Mouse (Mus musculus) kidney, embryonic 16.5 days (tissue): ENCODE results near the gene Glis3. TPM values are rescaled to one million over a fixed set of nuclear protein-coding genes. Genes with fewer than 3 reads are reported as not detected.
A peak's percentile ranks its signal among the peaks of the same experiment; 100 is the strongest.

Source experiments
- ATAC-seq: fragments of 200-750 bp; cut with Nextera tagmentation; 2 replicates; pipeline ENCODE4 v1.8.0; 2017; ENCODE audit warnings: moderate TSS enrichment; ENCODE audit not compliant: low FRiP score, low TSS enrichment
- H3K27ac ChIP-seq: fragments of 300-500 bp; sonication (generic); 2 replicates; pipeline ENCODE4 v1.5.1; 2014; ENCODE audit warnings: low read length
- H3K27me3 ChIP-seq: fragments of 300-500 bp; sonication (generic); 2 replicates; pipeline ENCODE4 v1.6.1; 2014; ENCODE audit warnings: low read length, control low read depth, mixed read lengths; ENCODE audit not compliant: insufficient read depth
- H3K36me3 ChIP-seq: fragments of 300-500 bp; sonication (generic); 2 replicates; pipeline ENCODE4 v1.6.1; 2014; ENCODE audit warnings: low read length, control low read depth, mixed read lengths; ENCODE audit not compliant: insufficient read depth
- H3K4me1 ChIP-seq: fragments of 300-500 bp; sonication (generic); 2 replicates; pipeline ENCODE4 v1.6.1; 2014; ENCODE audit warnings: low read length, control low read depth, mixed read lengths; ENCODE audit not compliant: insufficient read depth
- H3K4me2 ChIP-seq: fragments of 300-500 bp; sonication (generic); replicated peaks from 2 replicates; pipeline ENCODE4 v1.6.1; 2014; ENCODE audit warnings: low read depth, low read length
- H3K4me3 ChIP-seq: fragments of 300-500 bp; sonication (generic); 2 replicates; pipeline ENCODE4 v1.5.1; 2014; ENCODE audit warnings: mild to moderate bottlenecking, low read length
- H3K9ac ChIP-seq: fragments of 300-500 bp; sonication (generic); replicated peaks from 2 replicates; pipeline ENCODE4 v1.6.1; 2014; ENCODE audit warnings: low read length
- H3K9me3 ChIP-seq: fragments of 300-500 bp; sonication (generic); 2 replicates; pipeline ENCODE4 v1.6.1; 2016; ENCODE audit warnings: low read length, control low read depth
- WGBS: fragments of 180-500 bp; shearing (Covaris S2); extraction: QIAGEN DNeasy Blood & Tissue Kit; methylation state at CpG from one replicate; pipeline ENCODE4 v1.1.7; 2014; 5-methylcytosine and 5-hydroxymethylcytosine counted together
- polyA plus RNA-seq: library from polyadenylated mRNA; unstranded; fragments of >200 nt; fragmentation: Nextera tagmentation; extraction: Ambion mirVana; gene quantifications from 2 replicates; pipeline ENCODE4 v1.2.1, GENCODE M21; 2015

The Glis3 gene
- polyA plus RNA-seq, 1 experiment from 2014 or later: 9.0 TPM

DNA sequence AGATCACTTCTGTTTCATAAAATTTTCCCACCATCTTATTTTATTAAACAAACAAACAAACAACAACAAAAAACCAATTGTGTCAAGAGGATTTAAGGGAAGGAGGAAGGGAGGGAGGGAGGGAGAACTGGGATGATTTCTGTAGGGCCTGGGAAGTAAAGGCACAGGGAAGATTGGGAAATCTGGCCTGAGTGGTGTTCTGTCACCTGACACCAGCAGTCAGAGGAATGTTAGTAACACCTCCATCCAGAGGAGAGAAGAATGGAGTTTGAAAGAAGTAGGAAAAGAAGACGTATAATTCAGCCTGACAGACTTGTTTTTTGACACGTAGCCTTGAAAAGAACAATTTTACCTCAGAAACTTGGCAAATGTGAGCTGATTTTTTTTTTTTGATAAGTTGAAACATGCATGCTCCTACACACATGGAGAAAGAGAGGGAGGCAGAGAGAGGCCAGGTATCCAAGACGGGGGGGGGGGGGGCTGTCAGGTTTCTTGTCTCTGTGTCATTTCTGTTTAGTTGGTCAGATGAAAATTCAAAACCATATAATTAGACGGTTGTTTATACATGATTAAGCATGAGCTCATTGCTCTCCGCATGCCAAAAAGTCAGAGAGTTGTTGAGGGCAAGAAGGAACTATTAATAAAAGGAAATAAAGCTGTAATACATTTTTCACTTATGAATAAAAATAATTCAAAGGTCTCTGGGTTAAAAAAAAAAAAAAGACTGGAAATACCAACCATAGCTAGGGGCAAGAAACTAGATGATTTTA, 122.1 kb downstream of the Glis3 start:
- H3K4me1 ChIP-seq: peaks cover 44% of the 10 kb centered on the region
- 40% methylated on average over 5 of the region's 5 CpGs for WGBS
- no peak overlapping the region for H3K9ac ChIP-seq
- H3K9me3 ChIP-seq: no peaks in the 10 kb centered on the region
- no peak for ATAC-seq
- H3K36me3 ChIP-seq: no peaks in the 10 kb centered on the region
- no peaks in the 10 kb centered on the region for H3K27me3 ChIP-seq
- no peak overlapping the region for H3K27ac ChIP-seq
- no peak overlapping the region for H3K4me2 ChIP-seq
- H3K4me3 ChIP-seq: no peak overlapping the region

GRCm38 (mm10) chr19:28555181-28555929, 124.5 kb downstream of the Glis3 start:
- H3K9ac ChIP-seq: no peak overlapping the region
- no peak for ATAC-seq
- H3K27ac ChIP-seq: no peak overlapping the region
- H3K4me2 ChIP-seq: no peak overlapping the region
- H3K27me3 ChIP-seq: no peaks in the 10 kb centered on the region
- no peaks in the 10 kb centered on the region for H3K9me3 ChIP-seq
- no peak overlapping the region for H3K4me3 ChIP-seq
- H3K4me1 ChIP-seq: peaks cover 33% of the 10 kb centered on the region
- H3K36me3 ChIP-seq: no peaks in the 10 kb centered on the region
- WGBS: 84% methylated on average over 6 of the region's 6 CpGs

GRCm38 (mm10) chr19:28550611-28551010, 129.3 kb downstream of the Glis3 start:
- no peaks in the 10 kb centered on the region for H3K27me3 ChIP-seq
- 0 out of 2 replicates have a peak overlapping the region, but pooled peaks have one; percentile 31 for H3K27ac ChIP-seq
- no peaks in the 10 kb centered on the region for H3K9me3 ChIP-seq
- peak overlapping the region; percentile 1; the same call in 1 of the 2 replicates for H3K4me2 ChIP-seq
- H3K4me1 ChIP-seq: peaks cover 8% of the 10 kb centered on the region
- no peaks in the 10 kb centered on the region for H3K36me3 ChIP-seq
- 20% methylated on average over 8 of the region's 8 CpGs for WGBS
- peak; percentile 59; the same call in 1 of the 2 replicates for ATAC-seq
- H3K9ac ChIP-seq: no peak overlapping the region
- no peak overlapping the region for H3K4me3 ChIP-seq

DNA sequence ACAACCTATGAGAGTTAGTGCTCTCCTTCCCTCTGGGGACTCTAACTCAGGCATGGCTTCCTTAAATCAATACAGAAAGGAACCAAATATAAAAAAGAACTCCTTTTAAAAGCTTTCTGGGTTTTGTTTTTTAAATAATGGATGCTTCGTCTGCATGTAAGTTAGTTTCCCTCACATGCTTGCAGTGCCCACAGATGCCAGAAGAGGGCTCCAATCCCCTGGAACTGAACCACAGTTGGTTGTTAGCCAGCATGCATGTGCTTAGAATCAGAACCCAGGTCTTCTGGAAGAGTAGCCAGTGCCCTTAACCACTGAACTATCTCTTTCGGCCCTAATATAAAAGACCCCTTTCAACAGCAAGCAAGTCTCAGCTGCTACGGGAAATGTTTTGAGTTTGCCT, 132.9 kb downstream of the Glis3 start:
- Histone ChIP-seq H3K4me1 (peaks cover 14% of the 10 kb centered on the region), H3K4me3 (no peak overlapping the region), H3K27ac (no peak overlapping the region), H3K9ac (no peak overlapping the region), H3K27me3 (no peaks in the 10 kb centered on the region), H3K36me3 (no peaks in the 10 kb centered on the region), H3K4me2 (no peak overlapping the region), H3K9me3 (no peaks in the 10 kb centered on the region)
- 89% methylated on average over 3 of the region's 3 CpGs for WGBS
- no peak for ATAC-seq

- Histone ChIP-seq H3K9ac (no peak overlapping the region), H3K27me3 (no peaks in the 10 kb centered on the region), H3K4me2 (no peak overlapping the region), H3K4me1 (peaks cover 7% of the 10 kb centered on the region; the same call in 1 of the 2 replicates), H3K27ac (no peak overlapping the region), H3K36me3 (no peaks in the 10 kb centered on the region), H3K4me3 (no peak overlapping the region), H3K9me3 (no peaks in the 10 kb centered on the region)
- no peak for ATAC-seq
- 30% methylated on average over 1 of the region's 1 CpGs for WGBS
Measured at GRCm38 (mm10) chr19:28545493-28545892, 134.4 kb downstream of the Glis3 start.

- 24% methylated on average over 9 of the region's 9 CpGs for WGBS
- Histone ChIP-seq H3K9ac (no peak overlapping the region), H3K27ac (no peak overlapping the region), H3K36me3 (no peaks in the 10 kb centered on the region), H3K4me2 (no peak overlapping the region), H3K27me3 (no peaks in the 10 kb centered on the region), H3K4me1 (peaks cover 5% of the 10 kb centered on the region; the same call in 1 of the 2 replicates), H3K4me3 (no peak overlapping the region), H3K9me3 (no peaks in the 10 kb centered on the region)
- ATAC-seq: no peak
Measured at GRCm38 (mm10) chr19:28538813-28539212, 141.1 kb downstream of the Glis3 start.

DNA sequence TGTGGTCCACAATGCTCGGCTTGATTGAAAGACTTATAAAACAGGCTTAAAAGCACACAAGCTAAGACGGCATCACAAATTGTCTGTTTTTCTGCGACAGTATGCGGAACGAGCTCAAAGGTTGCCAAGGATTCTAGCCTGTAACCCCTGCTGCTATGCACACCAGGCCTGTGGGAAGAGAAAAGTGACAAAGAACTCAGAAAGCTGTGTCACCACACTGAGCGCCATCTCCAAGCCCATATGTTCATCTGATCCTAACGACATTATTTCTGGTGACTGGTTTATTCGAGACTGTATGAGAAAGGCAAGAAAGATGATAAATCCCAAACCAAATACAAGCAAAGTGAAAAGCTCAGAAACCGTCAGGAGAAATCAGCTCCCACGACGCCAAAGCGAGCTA, 144.9 kb downstream of the Glis3 start:
- WGBS: 92% methylated on average over 12 of the region's 12 CpGs
- Histone ChIP-seq H3K9me3 (no peaks in the 10 kb centered on the region), H3K9ac (no peak overlapping the region), H3K27me3 (no peaks in the 10 kb centered on the region), H3K27ac (no peak overlapping the region), H3K4me3 (no peak overlapping the region), H3K4me1 (peaks cover 5% of the 10 kb centered on the region; the same call in 1 of the 2 replicates), H3K36me3 (no peaks in the 10 kb centered on the region), H3K4me2 (no peak overlapping the region)
- ATAC-seq: no peak

- H3K4me1 ChIP-seq: 0 out of 2 replicates have a peak, but pooled peaks cover under 1% of the 10 kb centered on the region
- no peak overlapping the region for H3K27ac ChIP-seq
- H3K4me2 ChIP-seq: no peak overlapping the region
- ATAC-seq: no peak
- 74% methylated on average over 3 of the region's 3 CpGs for WGBS
- H3K9ac ChIP-seq: no peak overlapping the region
- H3K36me3 ChIP-seq: no peaks in the 10 kb centered on the region
- no peaks in the 10 kb centered on the region for H3K9me3 ChIP-seq
- no peaks in the 10 kb centered on the region for H3K27me3 ChIP-seq
- H3K4me3 ChIP-seq: no peak overlapping the region
Measured at GRCm38 (mm10) chr19:28533576-28533975, 146.3 kb downstream of the Glis3 start.

GRCm38 (mm10) chr19:28531750-28532149, 148.1 kb downstream of the Glis3 start:
- WGBS: 92% methylated on average over 9 of the region's 9 CpGs
- H3K9ac ChIP-seq: no peak overlapping the region
- H3K36me3 ChIP-seq: no peaks in the 10 kb centered on the region
- H3K4me2 ChIP-seq: no peak overlapping the region
- no peak overlapping the region for H3K4me3 ChIP-seq
- H3K4me1 ChIP-seq: no peaks in the 10 kb centered on the region
- no peak for ATAC-seq
- no peaks in the 10 kb centered on the region for H3K27me3 ChIP-seq
- no peak overlapping the region for H3K27ac ChIP-seq
- no peaks in the 10 kb centered on the region for H3K9me3 ChIP-seq

GRCm38 (mm10) chr19:28530846-28531245, 149.0 kb downstream of the Glis3 start:
- ATAC-seq: peak; percentile 39; the same call in 1 of the 2 replicates
- Histone ChIP-seq H3K4me2 (no peak overlapping the region), H3K36me3 (no peaks in the 10 kb centered on the region), H3K4me3 (no peak overlapping the region), H3K27ac (no peak overlapping the region), H3K9ac (no peak overlapping the region), H3K4me1 (no peaks in the 10 kb centered on the region), H3K9me3 (no peaks in the 10 kb centered on the region), H3K27me3 (no peaks in the 10 kb centered on the region)
- 76% methylated on average over 10 of the region's 10 CpGs for WGBS
